Mouse (Mus musculus) right cerebral cortex, adult 18-20 months (tissue): ENCODE measurements around the gene Ryr1.
A peak's percentile ranks its signal among the peaks of the same experiment; 100 is the strongest.

ENCODE experiments used
- DNase-seq: peaks from one replicate; pipeline ENCODE4 v3.0.0; 2022; ENCODE audit warnings: mixed read lengths

Gene Ryr1

DNA sequence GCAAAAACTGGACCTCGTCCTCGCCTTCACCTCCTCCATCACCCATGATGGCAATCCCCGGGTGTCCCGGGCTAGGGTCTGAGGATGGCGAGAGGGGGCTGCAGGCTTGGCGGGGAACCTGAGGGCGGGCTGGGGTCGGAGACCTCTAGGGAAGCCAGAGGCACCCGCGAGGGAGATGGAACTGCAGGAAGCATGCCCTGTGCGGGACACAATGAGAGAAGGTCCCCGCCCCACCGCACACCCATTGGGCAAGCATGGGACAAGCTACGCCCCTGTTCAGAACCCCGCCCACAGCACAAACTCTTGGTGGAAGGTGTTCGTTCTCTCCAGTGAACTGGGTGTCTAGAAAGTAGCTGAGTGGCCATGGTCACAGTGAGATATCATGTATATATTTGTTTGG, at the start of gene Ryr1:
TSS of gene Ryr1 (minus strand) at position 210 of the 400 bp plus-strand sequence.
- DNase-seq, result no peak

DNA sequence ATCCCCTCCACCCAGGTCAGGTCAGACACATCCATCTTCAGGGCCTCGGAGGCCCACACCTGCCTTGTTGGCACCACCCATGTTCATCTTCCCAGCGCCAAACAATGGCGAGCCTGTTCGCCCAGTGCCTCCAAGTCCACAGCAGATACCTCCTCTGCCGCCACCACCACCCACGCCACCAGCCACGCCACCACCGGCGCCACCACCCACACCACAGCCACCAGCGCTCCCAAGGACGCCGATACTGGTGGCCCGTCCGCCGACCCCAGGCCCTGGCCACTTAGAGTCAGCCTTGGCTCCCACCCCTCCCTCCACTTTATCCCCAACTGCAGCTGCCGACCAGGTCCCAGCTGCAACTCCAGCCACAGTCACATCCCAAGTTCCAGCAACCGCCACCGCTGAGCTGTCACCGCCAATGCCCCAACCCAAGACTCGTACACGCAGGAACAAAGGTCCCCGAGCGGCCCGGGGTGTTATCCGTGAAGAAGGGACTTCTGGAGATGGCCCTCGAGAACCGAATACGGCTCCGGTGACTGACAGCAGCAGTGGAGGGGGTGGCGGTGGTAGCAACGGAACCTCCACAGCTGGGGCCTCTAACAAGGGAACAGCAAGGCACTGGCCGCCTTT, 47.5 kb upstream of the Ryr1 start:
- DNase-seq, result no peak

DNA sequence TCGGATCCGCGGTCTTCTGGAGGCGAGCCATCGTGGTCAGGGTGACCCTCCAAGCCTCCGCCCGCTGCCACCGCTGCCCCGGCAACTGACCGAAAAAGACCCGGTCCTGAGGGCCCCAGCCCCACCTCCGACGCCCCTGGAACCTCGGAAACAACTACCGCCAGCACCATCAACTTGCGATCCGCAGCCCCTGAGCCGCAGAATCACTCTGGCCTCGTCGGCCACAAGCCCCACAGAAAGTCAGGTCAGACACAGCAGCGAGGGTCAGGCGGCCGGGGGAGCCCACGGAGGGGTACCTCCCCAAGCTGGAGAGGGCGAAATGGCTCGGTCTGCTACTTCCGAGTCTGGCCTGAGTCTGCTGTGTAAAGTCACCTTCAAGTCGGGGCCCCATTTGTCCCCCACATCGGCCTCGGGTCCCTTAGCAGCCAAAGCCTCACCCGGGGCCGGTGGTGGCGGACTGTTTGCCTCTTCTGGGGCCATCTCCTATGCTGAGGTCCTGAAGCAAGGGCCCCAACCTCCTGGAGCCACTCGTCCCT, 46.7 kb upstream of the Ryr1 start:
- no peak for DNase-seq

DNA sequence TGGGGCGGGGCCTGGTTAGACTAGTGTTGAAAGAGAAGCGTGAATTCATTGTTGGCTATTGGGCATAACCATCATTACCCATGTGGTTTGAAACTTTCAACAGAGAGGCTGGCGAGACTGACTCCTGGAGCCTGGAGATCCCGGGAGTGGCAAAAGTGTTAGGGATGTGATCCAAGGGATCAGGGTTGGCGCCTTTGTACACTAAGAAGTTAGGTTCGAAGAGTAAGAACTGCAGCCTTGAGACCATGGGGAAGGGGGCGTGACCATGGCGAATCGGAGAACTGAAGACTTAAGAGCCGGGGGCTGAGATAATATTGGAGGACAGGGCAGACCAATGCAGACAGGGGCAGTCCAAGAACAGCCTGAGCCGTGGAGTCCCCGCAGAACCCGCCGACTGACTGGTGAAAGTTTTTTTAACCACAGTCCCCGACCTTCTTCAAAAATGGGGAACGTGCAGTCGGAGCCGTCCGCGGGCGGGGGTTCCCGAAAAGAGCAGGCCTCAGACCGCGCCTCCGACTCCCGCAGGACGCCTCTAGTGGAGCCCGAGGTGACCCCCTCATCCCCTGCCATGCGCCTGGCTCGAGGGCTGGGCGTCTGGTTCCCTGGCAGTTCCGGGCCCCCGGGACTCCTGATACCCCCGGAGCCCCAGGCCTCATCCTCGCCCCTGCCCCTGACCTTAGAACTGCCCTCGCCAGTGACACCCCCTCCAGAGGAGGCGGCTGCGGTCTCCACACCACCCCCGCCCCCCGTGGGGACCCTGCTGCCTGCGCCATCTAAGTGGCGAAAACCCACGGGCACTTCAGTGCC, 46.0 kb upstream of the Ryr1 start:
- no peak for DNase-seq

DNA sequence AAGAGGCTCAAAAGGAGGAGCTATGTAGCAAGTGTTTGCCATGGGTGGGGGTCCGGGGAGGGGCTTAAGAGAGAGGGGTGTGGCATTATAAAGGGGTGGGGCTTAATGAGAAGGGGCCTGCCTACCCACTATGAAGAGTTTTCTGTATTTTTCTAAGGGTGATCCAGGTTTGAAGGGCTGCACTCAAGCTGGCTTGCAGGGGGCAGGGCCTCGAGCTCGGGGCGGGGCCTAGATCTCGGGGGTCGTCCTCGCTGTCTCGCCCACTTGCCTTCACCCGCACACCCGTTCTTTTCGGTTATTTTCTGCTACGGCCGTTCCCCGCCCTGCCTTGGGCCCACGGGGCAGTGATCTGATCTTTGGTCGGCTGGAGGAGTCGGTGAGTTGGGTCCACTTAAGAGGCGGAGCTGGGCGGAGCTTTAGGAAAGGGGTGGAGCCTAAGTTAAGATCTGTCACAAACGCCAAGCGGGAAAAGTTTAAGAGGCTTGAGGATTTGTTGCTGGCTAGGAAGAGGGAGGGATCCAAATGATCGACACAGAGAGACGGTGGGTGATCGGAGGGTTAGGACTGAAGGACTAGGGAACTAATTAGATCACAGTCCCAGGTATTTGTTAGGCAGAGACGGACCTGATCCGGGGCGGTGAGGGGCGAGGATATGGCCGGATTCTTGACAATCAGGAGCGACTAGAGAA, 45.2 kb upstream of the Ryr1 start, which contains the start of the genes Ggn and Spred3:
TSS of gene Ggn (plus strand) at position 145 of the 689 bp plus-strand sequence.
TSS of gene Spred3 (minus strand) at position 346 of the 689 bp plus-strand sequence.
- peak; percentile 36 for DNase-seq

DNA sequence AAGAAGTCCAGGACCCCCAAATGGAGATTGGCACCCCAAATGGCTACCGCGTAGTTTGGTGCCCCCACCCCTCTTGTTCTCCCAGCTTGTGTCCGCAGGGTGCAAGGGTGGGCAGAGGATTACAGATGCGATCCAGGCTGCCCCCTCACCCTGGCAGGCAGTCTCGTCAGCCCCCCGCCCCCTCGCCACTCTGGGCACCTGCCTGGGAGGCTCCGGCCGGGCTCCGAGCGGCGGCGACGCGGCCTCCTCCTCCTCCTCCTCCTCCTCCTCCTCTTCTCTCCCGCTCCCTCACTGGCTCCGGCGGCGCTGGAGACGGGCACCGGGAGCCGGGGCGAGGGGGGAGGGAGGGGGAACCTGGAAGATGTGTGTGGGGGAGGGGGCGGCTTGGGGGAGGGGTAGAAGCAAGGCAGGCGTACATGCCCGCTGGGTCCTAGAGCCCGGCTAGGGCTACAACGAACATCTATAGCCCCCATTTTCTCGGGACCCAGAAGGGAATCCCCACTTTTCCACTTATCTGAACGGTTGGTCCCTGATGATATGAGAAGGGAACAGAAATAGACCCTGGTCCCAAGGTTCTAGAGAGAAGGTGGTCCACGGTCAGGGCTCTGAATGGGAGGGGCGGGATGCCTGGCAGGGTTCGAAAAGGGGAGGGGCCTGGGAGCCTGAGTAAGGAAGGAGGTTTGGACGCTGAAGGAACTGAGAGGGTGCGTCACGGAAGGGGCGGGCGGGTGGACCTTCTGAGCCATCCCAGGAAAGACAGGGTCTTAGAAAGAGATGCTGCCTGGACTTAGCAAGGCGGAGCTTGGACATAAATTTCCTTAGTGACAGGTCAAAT, 44.5 kb upstream of the Ryr1 start:
- DNase-seq, result peak; percentile 85

DNA sequence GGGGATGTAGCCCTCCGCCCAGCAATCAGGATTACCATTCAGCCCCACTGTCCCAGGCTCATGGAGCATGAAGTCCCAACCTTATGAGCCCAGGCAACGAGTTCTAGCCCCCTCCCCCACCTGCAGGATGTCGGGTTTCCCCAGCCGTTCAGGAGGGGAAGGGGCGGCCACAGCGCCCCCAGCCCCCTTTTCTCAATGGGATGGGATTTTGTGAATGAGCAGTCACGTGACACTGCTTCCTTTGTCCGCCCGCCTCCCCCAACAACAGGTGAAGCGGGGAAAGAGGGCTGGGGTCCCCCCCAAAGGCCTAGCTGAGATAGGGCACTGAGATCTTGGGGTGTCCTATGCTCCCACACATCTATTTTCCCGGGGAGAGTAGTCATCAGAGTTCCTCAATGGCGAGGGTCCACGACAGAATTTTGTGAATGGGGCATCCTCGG, 43.8 kb upstream of the Ryr1 start:
- DNase-seq, result peak; percentile 32

DNA sequence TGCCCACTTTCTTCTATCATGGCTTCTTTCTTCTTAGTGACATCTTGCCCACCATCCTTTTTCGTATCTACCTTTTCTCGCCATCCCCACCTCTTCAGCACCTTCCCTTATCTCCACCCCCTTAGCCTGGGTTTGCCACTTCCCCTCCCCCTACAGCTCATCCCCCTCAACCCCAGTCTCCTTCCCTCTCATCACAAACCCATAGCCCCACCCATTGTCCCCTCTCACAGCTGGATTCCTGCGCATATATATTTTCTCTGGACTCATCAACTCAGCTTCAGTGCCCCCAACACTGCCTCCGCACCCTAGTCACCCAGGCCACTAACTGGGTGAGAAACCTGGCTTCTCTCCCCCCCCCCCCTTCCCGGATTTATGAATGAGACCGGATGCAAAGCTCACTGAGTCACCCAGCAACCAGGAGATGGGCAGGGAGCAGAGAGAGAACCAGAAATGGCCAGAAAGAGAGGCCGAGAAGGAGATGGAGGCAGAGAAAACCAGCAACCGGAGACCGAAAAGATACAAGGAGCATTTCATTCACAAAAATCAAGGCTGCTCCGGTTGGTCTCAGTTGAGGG, 43.2 kb upstream of the Ryr1 start:
- DNase-seq, result no peak

DNA sequence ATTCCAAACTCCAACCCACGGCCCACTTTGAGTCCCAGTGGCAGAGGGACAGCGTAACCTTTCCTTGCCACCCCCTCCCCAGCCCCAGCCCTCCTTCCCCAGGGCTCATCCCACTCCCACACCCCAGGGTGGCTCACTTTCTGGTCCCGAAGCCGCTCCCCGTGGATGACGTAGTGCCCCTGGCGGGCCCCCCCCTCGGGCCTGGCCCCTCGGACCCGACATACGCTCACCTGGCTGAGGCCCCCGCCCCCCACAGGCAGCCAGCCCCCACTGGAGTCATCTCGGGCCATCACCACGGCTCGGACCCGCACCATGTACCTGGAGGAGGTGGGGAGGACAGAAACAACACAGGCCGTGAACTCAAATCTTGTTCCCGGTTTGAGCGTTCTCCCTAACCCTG, 42.7 kb upstream of the Ryr1 start:
- no peak for DNase-seq

DNA sequence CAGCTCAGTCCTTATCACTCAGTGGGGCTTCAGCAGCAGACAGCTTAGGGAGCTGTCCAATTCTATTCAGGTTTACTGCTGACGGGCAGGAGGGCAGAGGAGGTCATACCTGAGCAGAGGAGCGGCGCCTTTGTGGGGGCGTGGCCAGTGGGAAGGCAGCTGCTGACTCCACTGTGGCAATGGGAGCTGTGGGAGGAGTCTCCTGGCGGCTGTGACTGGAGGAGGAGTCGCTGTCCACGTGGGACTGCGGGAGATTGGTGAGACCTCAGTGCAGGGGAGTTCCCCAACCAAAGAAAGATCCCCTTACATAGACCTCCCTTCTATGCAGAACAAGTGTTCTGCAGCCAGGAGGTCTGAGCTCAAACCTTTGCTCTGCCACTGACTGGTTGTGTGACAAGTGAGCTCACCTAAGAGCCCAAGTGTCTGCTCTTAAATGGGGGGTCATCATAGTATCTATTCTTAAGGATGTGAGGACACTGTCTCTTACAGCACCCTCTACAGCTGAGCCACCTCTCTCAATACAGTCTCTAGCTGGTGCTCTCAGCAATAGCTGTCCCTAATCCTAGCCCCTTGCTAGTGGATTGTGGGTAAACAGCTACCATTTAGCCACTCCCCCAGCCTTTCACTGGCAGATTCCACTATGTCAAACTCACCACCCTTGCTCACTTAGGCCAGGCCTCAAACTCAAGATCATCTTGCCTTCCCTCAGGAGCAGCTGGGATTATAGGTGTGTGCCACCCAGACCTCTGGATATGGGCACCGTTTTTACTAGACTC, 38.0 kb upstream of the Ryr1 start:
- DNase-seq, result no peak

DNA sequence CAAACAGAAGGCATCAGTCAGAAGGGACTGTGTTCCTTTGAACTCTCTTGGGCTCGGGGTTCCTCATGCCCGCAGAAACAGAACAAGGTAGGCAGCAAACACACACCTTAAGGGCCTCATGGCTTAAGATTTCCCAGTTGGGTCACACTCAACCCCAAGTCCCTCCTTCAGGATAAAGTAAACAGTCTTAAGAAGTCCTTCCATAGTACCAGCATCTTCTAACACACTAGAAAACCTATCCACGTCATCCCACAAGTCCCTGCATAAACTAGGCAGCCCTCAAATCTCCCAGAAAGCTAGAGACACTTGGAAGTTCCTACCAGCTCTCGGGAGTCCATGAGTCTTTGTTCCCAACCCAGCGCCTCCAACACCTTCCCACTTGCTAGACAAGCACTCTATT, 37.3 kb upstream of the Ryr1 start:
- no peak for DNase-seq

DNA sequence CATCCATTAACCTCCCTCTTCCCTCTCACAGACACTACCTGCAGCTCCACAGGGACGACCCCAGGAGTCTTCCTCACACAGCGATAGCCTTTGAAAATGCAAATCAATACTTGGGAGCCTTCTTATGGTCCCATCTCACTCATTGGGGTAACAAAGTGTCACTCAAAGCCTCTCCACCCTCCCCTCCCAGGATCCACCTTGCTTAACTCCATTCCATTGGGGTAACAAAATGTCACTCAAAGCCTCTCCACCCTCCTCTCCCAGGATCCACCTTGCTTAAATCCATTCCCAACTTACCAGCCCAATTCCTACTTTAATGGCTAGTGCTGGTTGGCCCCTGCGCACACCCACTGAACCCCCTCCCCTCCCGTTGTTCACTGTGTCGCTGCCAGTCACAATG, 33.3 kb upstream of the Ryr1 start:
- no peak for DNase-seq

DNA sequence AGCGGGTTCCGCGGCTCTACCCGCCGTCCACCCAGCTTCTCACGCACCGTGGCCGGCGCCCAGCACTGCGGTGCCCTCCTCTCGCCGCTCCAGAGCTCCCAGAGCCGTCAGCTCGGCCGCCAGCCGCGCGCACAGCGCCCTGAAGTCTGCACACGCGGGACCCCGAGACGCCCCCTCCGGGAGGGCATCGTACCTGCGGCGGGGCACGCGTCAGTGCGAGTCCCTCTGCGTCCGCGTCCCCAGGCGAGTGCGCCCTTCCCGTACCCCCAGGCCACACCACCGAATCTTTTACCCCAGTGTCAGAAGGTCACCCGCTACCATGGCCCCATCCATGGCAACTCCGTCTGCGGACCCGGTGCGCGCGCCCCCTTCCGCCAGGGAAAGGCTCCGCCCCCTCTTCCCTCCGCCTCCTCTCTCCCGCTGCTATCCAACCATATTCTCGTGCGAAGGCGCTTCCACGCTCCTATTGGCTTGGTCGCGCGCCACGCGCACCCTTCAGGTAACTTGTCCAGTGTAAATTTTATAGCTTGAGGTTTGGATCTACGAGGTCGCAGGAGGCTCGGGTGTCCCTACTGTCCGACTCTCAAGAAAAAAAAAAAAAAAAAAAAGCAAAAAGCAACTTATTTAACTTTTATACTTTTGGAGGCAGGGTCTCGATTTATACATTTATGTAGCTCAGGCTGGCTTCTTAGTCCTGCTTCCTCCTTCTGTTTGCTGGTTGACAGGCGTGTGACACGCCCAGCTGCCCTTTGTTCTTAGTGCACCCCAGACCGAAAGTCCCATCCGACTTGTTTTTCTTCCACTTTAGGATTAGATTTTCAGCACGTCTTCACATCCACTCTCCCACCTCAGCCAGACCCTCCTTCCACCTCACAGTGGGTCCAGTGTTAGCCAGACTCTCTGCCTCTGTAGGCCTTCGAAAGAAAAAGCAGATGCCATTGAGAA, 31.1 kb upstream of the Ryr1 start, which contains the start of gene Fam98c:
TSS of gene Fam98c (minus strand) at position 397 of the 945 bp plus-strand sequence.
- DNase-seq, result peak; percentile 92

DNA sequence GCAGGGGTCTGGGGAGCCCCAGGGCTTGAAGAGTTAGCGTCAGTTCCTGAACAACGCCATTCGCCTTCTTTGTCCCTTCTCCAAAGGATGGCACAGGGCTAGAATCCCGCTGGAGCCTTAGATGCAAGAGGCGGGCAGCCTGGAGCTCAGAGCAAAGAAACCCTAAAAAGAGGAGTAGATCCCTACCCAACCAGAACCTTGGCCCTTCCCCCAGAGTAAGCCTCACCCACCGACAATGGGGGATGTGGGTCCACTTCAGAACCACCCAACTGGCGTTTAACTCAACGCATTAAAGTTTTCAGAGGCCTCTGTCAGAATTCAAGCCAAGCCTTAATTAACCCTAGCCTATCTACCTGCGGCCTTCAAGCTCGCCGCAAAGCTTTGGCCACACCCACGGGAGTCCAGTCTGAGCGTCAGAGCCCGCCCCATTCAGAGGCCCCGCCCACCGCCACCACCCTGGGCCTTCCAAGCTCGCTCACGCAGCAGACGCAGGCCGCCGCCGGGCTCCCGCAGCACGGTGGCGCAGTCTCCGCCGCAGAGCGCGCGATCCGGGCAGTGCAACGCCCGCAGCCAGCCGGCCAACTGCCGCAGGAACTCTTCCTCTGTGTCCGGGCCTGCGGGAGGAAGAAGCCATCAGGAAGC, 30.3 kb upstream of the Ryr1 start:
- peak; percentile 94 for DNase-seq

DNA sequence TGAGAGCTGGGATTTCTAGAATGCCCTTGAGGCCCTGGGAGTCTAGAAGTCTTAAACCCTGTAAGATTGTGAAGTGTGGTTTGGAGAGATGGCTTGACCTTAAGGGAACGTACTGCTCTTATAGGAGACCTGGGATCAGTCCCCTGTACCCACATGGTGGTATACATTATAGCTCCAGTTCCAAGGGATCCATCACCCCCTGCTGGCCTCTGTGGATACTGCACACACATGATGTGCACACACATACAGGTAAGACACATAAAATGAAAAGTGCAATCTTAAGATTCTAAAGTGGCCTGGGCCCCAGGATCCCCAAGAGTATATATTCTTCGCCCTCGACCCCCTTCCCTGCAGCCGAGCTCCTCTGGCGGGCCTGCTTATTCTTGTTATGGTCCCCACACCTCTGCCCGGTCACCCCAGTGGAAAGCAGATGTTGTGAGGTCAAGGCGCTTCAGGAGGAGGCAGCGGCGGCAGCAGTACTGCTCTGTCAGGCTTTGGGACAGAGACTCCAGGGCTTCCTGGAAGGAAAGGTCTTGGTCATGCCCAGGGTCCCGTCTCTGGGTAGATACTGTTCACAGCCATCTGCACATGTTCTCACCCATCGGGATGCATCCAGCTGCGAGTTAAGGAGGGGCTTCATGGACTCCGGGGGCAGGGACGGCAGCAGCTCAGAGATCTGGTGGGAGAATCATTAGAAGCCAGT, 29.2 kb upstream of the Ryr1 start:
- DNase-seq, result no peak

DNA sequence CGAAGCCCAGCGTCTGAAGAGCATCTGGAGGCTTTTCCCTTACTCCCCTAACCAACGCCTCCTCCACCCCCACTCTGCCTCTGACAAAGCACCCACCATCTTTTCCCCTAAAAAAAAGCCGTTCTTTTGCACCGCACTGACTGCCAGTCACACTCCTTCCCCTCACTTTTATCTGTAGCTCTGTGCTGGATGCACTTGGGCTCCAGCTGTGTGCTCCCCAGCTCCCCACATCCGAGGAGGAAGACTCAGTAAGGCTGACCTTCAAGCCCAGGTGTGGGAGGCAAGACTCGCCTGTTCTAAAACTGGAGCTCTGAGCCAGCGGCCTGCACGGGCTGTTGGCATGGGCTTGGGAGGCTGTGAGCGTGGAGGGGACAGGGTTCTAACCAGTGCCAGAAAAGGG, 26.5 kb upstream of the Ryr1 start:
- no peak for DNase-seq

DNA sequence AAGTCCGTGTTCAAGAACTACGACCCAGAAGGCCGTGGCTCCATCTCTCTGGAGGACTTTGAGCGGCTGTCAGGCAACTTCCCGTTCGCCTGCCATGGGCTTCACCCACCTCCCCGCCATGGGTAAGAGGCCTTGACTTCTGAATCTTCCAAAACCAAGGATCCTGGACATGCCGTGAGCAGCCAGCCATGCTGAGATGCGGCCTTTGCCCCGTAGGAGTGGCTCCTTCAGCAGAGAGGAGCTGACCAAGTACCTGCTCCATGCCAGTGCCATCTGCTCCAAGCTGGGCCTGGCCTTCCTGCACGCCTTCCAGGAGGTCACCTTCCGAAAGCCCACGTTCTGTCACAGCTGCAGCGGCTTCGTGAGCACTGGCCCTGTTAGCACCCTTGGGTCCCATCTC, 23.8 kb upstream of the Ryr1 start:
- no peak for DNase-seq

DNA sequence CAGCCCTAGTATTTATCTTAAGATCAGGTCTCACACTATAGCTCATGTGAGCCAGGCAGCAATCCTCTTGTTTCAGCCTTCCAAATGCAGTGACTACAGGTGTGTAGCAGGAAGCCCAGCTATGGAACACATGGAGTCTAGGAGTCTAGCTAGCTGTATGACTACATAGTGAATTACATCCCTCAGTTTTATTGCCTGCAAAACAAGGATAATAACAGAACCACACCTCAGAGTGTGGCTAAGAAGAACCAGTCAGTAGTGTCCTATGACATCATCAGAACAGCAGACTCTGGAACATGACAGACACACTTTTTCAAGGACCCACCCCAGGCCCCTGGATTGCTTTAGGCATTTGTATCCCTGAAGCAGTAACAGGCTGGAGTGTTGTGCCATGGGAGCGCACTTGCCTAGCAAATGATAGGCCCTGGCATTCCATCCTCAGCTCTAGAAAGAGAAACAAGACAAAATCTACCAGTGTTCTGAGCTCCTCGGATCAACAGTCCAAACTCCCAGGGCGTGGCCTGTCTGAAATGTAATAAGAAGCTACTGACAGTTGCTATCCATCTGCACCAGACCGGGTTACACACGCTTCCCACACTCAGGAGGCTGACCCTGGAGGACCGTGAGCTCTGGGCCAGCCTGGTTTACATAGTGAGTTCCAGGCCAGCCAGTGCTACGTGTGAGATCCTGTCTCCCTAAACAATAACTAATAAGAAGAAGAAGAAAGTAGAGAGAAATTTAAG, 21.8 kb upstream of the Ryr1 start:
- no peak for DNase-seq
